Mouse (Mus musculus): ENCODE results near the gene Zfand2a.

GRCm38 (mm10) chr5:139484185-139484814, at the start of gene Zfand2a:
- TF ChIP-seq CHD2 (IDR thresholded peaks at IDR 0.05; ENCODE audit: low read depth, low read length) (0 out of 2 replicates have a peak, but pooled peaks have one; percentile 57), HCFC1 (IDR thresholded peaks at IDR 0.05; ENCODE audit: borderline replicate concordance, insufficient read depth, low read length) (peak; percentile 79), ZC3H11A (IDR thresholded peaks at IDR 0.05; ENCODE audit: borderline replicate concordance, low read depth, low read length) (no peak), MAFK (IDR thresholded peaks at IDR 0.05; ENCODE audit: insufficient read depth, low read depth, low read length) (no peak), ZNF384 (IDR thresholded peaks at IDR 0.05; ENCODE audit: low read depth, low read length) (no peak)
